Mouse (Mus musculus) E14TG2a.4 (cell line): ENCODE data around the gene Cdhr5.
"Not testable (repeated sequence)": the region's sequence is repeated elsewhere in the genome, so short reads cannot be mapped to it uniquely, and the experiment has no call there.

Experiments used
- H3K27me3 ChIP-seq: 2 replicates; pipeline ENCODE4 v1.6.1; 2014; ENCODE audit warnings: low read length, control low read depth; ENCODE audit not compliant: insufficient read depth
- H3K36me3 ChIP-seq: 2 replicates; pipeline ENCODE4 v1.6.1; 2014; ENCODE audit warnings: low read length, control low read depth; ENCODE audit not compliant: insufficient read depth
- H3K4me1 ChIP-seq: replicated peaks from 2 replicates; pipeline ENCODE4 v1.6.1; 2014; ENCODE audit warnings: low read depth, low read length, control low read depth
- H3K4me3 ChIP-seq: replicated peaks from 2 replicates; pipeline ENCODE4 v1.5.1; 2014; ENCODE audit warnings: mild to moderate bottlenecking, low read length
- H3K9me3 ChIP-seq: 2 replicates; pipeline ENCODE4 v1.6.1; 2014; ENCODE audit warnings: low read length, control low read depth
- CTCF ChIP-seq: conservative IDR thresholded peaks from 2 replicates; pipeline ENCODE4 v1.5.1; 2014; ENCODE audit warnings: low read length
- NANOG ChIP-seq: IDR thresholded peaks from 2 replicates; pipeline ENCODE4 v1.6.1; 2014; ENCODE audit warnings: borderline replicate concordance, low read length, mixed read lengths
- POU5F1 ChIP-seq: IDR thresholded peaks from 2 replicates; pipeline ENCODE4 v1.6.1; 2014; ENCODE audit warnings: low read length, borderline replicate concordance

The Cdhr5 gene

DNA sequence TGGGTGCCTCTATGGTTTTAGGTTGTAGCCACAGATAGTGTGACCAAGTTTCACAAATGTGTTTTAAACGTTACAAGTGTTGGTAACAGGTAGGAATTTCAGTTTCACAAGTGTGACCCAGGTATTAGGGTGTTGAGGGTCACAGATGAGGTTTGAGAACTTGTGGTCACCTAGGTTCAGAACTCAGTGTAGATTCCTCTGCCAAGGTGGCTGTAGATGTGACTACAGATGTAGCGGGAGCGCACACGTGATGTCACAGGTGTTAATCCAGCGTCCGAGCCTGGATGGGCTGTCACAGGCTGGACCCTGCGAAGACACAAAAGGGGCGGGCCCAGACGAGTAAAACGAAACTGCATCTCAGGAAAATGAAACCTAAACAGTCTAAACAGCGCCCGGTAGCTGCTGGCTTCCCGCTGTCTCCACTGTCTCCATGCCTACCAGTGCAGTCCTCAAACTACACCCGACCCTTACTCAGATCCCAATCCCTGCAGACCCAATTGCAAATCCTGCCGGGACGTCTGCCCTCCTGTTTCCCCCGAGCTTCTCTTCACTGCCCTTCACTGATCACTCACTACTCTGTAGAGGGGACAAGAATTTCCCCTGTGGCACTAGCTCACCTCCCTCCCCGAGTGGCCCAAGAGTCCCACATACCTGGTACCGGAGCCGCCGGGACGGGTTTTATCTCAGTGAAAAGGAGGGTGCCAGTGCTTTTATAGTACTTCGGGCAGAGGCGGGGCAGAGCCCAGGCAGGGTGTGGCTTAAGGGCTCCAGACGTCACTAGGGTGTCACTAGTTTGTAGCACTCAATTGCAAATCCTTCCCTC, 10.6 kb downstream of the Cdhr5 start, which contains the start of gene Irf7:
Gene Irf7 (minus strand): TSS at position 743 of the 823 bp plus-strand sequence.
- Histone ChIP-seq H3K9me3 (no peaks in the 10 kb centered on the region), H3K36me3 (peaks cover 43% of the 10 kb centered on the region), H3K4me3 (peak within 1 kb of the TSS; percentile 43; the same call in 1 of the 2 replicates), H3K27me3 (peaks cover 25% of the 10 kb centered on the region), H3K4me1 (peaks cover 58% of the 10 kb centered on the region)
- TF ChIP-seq POU5F1, result no peak

- Histone ChIP-seq H3K27me3 (peaks cover 25% of the 10 kb centered on the region), H3K4me1 (peaks cover 58% of the 10 kb centered on the region), H3K9me3 (no peaks in the 10 kb centered on the region), H3K4me3 (no peak overlapping the region), H3K36me3 (peaks cover 49% of the 10 kb centered on the region)
- no peak for TF ChIP-seq NANOG
- no peak for TF ChIP-seq POU5F1
- no peak for TF ChIP-seq CTCF
Observed at GRCm38 (mm10) chr7:141265411-141265738, 11.2 kb downstream of the Cdhr5 start.

- TF ChIP-seq POU5F1, result no peak
- TF ChIP-seq NANOG, result no peak
- peak; percentile 25 for TF ChIP-seq CTCF
- Histone ChIP-seq H3K36me3 (peaks cover 54% of the 10 kb centered on the region), H3K4me1 (peaks cover 58% of the 10 kb centered on the region), H3K4me3 (no peak overlapping the region), H3K9me3 (no peaks in the 10 kb centered on the region), H3K27me3 (peaks cover 24% of the 10 kb centered on the region)
Observed at GRCm38 (mm10) chr7:141264761-141265410, 11.7 kb downstream of the Cdhr5 start.

- no peaks in the 10 kb centered on the region for H3K9me3 ChIP-seq
- peaks cover 61% of the 10 kb centered on the region for H3K36me3 ChIP-seq
- H3K27me3 ChIP-seq, result peaks cover 16% of the 10 kb centered on the region
- peaks cover 58% of the 10 kb centered on the region for H3K4me1 ChIP-seq
- TF ChIP-seq CTCF (no peak), POU5F1 (no peak), NANOG (no peak)
- H3K4me3 ChIP-seq, result peak overlapping the region; percentile 37; the same call in 1 of the 2 replicates
Observed at GRCm38 (mm10) chr7:141264041-141264700, 12.4 kb downstream of the Cdhr5 start.

- Histone ChIP-seq H3K9me3 (no peaks in the 10 kb centered on the region), H3K36me3 (peaks cover 66% of the 10 kb centered on the region), H3K4me3 (peak overlapping the region; percentile 37; the same call in 1 of the 2 replicates), H3K4me1 (peaks cover 57% of the 10 kb centered on the region), H3K27me3 (peaks cover 11% of the 10 kb centered on the region)
- no peak for TF ChIP-seq POU5F1
- TF ChIP-seq NANOG, result no peak
- no peak for TF ChIP-seq CTCF
Observed at GRCm38 (mm10) chr7:141263640-141264039, 12.9 kb downstream of the Cdhr5 start.

GRCm38 (mm10) chr7:141261480-141261879, 15.1 kb downstream of the Cdhr5 start:
- Histone ChIP-seq H3K9me3 (no peaks in the 10 kb centered on the region), H3K4me1 (peaks cover 58% of the 10 kb centered on the region), H3K36me3 (peaks cover 88% of the 10 kb centered on the region), H3K4me3 (no peak overlapping the region), H3K27me3 (peaks cover 6% of the 10 kb centered on the region; the same call in 1 of the 2 replicates)
- no peak for TF ChIP-seq CTCF
- no peak for TF ChIP-seq POU5F1
- no peak for TF ChIP-seq NANOG

- Histone ChIP-seq H3K27me3 (no peaks in the 10 kb centered on the region), H3K36me3 (peaks cover 96% of the 10 kb centered on the region), H3K4me1 (peaks cover 19% of the 10 kb centered on the region), H3K9me3 (no peaks in the 10 kb centered on the region), H3K4me3 (no peak overlapping the region)
- TF ChIP-seq CTCF, result no peak
- TF ChIP-seq NANOG, result no peak
- TF ChIP-seq POU5F1, result no peak
Observed at GRCm38 (mm10) chr7:141256159-141256558, 20.4 kb downstream of the Cdhr5 start.

DNA sequence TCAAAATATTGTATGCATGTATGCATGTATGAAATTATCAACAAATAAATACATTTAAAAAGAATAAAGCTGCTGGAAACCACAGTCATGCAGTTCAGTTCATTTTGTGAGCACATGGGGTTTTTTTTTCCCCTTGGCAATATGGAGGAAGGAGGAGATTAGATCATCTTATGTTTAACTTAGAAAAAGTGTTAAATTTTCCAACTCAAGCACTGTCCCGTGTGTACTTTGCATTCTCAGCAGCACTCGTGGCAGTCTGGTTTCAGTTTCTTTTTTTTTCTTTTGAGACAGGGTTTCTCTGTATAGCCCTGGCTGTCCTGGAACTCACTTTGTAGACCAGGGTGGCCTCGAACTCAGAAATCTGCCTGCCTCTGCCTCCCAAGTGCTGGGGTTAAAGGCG, 26.1 kb downstream of the Cdhr5 start:
- H3K4me1 ChIP-seq, H3K9me3 ChIP-seq, H3K27me3 ChIP-seq, H3K4me3 ChIP-seq: not testable (repeated sequence)
- H3K36me3 ChIP-seq, result peaks cover 98% of the 10 kb centered on the region

DNA sequence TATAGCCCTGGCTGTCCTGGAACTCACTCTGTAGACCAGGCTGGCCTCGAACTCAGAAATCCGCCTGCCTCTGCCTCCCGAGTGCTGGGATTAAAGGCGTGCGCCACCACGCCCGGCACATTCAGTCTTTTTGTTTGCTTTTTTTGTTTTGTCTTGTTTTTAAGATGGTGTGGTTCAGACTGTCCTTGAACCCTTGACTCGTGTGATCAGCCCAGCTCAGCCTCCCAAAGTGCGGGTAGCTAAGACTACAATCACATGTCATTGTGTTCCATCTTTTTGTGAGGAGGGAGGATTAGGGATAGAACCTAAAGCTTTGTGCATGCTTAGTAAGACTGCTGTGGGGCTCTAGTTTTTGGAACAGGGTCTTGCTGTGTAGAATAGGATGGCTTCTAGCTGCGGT, 45.0 kb downstream of the Cdhr5 start:
- no peak overlapping the region for H3K4me3 ChIP-seq
- peaks cover 49% of the 10 kb centered on the region for H3K4me1 ChIP-seq
- peaks cover 69% of the 10 kb centered on the region for H3K36me3 ChIP-seq
- H3K27me3 ChIP-seq, result no peaks in the 10 kb centered on the region
- no peaks in the 10 kb centered on the region for H3K9me3 ChIP-seq
- TF ChIP-seq POU5F1, result no peak
- TF ChIP-seq NANOG, result no peak
- TF ChIP-seq CTCF, result no peak
